Mouse (Mus musculus): ENCODE measurements around the gene Dmwd. TPM values are rescaled to one million over a fixed set of nuclear protein-coding genes. Genes with fewer than 3 reads are reported as not detected.
A peak's percentile ranks its signal among the peaks of the same experiment; 100 is the strongest.

Gene Dmwd
- total RNA-seq, 2 experiments from 2014 or later = 141 to 148 TPM

DNA sequence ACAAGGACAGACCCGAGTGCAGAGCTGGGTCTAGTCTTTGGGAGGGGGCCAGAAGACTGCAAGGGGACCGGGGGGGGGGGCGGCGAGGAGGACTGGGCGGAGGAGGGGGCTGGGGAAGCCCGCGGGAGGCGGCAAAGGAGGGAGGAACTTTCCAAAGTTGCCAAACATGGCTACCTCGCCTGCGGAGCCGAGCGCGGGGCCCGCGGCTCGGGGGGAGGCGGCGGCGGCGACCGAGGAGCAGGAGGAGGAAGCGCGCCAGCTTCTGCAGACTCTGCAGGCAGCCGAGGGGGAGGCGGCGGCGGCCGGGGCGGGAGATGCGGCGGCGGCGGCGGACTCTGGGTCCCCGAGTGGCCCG lies 18.4 kb downstream of the Dmwd start, which contains the start of gene Six5:
TSS of gene Six5 (plus strand) at position 124 of the 355 bp plus-strand sequence.
- peak in 1 of 2 experiments; percentile 55 for DNase-seq (ENCODE audit: low spot score in 2 of 2)

DNA sequence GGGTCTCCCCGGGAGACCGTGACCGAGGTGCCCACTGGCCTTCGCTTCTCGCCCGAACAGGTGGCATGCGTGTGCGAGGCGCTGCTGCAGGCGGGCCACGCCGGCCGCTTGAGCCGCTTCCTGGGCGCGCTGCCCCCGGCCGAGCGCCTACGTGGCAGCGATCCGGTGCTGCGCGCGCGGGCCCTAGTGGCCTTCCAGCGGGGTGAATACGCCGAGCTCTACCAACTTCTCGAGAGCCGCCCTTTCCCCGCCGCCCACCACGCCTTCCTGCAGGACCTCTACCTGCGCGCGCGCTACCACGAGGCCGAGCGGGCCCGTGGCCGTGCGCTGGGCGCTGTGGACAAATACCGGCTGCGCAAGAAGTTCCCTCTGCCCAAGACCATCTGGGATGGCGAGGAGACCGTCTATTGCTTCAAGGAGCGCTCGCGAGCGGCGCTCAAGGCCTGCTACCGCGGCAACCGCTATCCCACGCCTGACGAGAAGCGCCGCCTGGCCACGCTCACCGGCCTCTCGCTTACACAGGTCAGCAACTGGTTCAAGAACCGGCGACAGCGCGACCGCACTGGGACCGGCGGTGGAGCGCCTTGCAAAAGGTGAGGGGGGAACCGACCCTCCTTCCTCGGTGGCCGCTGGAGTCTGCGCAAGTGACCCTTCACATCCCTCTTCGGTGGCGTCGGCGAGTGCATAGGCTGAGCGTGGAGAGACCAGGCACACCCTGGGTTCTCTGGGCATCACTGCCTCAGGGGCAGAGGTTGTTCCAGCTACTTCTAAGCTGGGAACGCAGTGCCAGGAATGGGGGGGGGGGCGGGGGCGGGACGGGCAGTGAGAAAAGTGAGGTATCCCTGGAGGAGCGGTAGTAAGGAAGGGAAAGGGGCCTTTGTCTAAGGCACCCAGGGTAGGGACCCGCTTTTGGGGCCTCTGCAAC lies 19.1 kb downstream of the Dmwd start:
- peak in 1 of 2 experiments; percentile 44 for DNase-seq (ENCODE audit: low spot score in 2 of 2)

- DNase-seq (ENCODE audit: low spot score in 2 of 2) = peak in 1 of 2 experiments; percentile 38
Measured at GRCm38 (mm10) chr7:19095751-19096110, 19.7 kb downstream of the Dmwd start.

GRCm38 (mm10) chr7:19096421-19096976 lies 20.5 kb downstream of the Dmwd start:
- DNase-seq (ENCODE audit: low spot score in 2 of 2) = no peak

- no peak for DNase-seq (ENCODE audit: low spot score in 2 of 2)
Measured at GRCm38 (mm10) chr7:19097217-19097616, 21.2 kb downstream of the Dmwd start.

DNA sequence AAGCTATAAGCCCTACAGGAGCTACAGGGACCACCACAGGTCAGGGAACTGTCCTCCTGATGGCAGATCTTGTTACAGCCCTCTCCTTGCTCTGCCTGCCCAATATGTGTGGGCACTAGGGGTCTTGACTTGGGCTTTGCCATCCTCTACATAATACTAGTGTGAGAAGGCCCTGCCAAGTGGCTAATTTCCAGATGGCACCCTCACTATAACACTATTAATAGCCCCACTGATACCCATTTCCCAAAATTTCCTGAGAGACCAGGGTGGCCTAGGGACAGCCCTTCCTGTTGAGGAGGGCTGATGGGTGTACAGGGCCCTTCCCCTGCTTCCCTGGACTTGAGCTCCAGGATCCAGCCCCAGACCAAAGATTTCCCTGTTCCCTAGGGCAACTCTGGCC lies 21.8 kb downstream of the Dmwd start:
- no peak for DNase-seq (ENCODE audit: low spot score in 2 of 2)

GRCm38 (mm10) chr7:19098811-19099210 lies 22.8 kb downstream of the Dmwd start:
- no peak for DNase-seq (ENCODE audit: low spot score in 2 of 2)

DNA sequence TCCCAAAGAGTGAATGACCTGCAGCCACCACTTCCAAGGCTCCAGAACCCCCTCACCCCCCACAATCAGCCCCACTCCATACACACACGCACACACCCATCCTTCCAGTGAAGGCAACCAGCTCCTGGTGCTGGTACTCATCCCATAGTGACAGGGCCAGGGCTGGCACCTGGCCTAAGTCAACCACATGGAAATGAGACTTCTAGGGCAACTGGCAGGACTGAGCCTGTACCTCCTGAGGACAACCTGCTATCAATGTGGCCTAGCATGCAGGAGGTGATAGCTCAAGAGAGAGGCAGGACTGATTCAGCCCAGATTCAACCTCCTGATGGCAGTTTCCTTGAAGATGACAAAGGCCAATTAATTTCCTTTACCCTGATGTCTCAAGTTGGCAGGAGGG lies 24.3 kb downstream of the Dmwd start:
- DNase-seq (ENCODE audit: low spot score in 2 of 2) = no peak

DNA sequence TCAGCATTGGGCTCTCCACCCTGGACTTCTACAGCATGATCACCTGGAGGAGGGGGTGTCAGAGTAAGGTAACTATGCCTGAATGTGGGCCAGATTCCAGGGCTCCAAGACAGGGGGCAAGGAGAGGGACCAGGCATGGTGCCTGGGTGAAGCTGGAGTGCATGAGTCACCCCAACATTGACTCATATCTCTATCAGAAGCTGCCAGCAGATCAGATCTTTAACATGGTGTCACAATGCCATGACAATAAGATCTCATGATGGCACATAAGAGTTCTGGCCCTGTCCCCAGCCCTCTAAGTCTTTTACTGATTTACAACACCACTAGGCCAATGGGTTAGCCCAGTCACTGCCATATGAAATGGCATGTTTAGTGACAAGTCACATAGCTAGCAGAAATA lies 27.7 kb downstream of the Dmwd start:
- no peak for DNase-seq (ENCODE audit: low spot score in 2 of 2)

GRCm38 (mm10) chr7:19104486-19104885 lies 28.5 kb downstream of the Dmwd start:
- DNase-seq (ENCODE audit: low spot score in 2 of 2) = no peak

DNA sequence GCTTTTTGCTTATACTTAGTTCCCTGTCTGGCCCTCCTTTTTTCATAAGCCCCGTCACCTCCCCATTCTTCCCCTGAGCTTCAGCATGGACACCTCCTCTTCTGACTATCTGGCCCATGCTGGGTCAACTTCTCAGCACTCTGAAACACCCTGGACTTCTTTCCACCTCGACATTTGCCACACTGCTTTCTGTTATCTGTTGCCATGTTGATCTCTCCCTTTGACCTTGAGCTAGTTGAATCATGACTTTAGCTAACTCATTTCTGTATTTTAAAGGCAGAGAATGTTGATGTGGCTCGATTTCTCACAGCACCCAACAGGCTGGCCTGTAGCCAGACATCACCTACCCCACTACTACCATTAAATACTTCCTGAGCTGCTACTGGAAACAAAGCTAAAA lies 31.4 kb downstream of the Dmwd start:
- no peak for DNase-seq (ENCODE audit: low spot score in 2 of 2)

DNA sequence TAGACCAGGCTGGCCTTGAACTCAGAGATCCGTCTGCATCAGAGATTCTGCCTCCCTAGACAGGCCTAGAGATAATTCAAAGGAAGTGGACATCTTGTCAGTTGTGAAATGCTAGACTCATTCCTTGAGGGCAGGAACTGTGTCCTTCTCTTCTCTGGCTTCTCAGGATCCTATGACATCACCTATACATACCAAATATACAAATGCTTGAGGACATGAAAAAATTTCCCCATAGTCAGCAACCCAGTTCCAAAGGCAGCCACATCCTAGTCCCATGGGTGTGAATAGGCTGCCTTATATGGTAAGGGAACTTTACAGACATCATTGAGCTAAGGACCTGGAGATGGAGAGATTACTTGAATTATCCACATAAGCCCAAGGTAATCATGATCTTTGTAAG lies 33.5 kb downstream of the Dmwd start:
- no peak for DNase-seq (ENCODE audit: low spot score in 2 of 2)

DNA sequence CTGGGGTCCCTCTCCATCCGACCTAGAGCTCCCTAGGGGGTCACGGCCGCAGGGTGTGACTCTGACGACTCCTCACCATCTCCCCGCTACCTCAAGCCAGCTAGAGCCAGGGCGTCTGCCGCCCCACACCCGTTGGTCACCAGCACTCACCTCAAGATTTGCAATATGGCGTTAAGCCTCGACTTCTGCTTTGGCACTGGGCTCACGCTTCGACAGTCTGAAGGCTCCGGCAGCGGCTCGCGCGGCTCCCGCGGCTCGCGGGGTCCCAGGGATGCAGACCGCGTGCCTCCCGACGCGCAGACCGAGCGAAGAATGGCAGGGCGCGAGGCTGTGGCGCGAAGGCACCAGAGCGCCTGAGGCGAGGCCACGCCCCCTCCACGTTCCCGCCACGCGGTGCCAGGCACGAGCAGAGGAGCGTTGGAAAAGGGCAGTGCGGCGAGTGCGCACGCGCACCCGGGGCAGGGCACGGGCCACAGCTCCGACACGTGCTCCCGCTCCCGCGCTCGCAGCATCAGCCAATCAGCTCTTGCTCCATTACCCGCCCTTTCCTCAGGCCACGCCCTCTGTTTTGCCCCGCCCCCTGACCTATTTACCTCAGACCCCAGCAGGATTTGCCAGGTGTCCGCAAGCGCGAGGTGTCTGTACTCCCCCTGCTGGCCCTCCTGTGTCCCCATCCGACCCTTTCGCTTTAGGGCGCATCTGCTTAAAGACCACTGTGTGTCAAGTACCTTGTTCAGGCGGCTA lies 42.2 kb downstream of the Dmwd start, which contains the start of gene Gm4969:
TSS of gene Gm4969 (minus strand) at position 341 of the 744 bp plus-strand sequence.
- peak; percentile 61 to 75 for DNase-seq (ENCODE audit: low spot score in 2 of 2)

GRCm38 (mm10) chr7:19119083-19119482 lies 43.1 kb downstream of the Dmwd start:
- DNase-seq (ENCODE audit: low spot score in 2 of 2) = no peak

DNA sequence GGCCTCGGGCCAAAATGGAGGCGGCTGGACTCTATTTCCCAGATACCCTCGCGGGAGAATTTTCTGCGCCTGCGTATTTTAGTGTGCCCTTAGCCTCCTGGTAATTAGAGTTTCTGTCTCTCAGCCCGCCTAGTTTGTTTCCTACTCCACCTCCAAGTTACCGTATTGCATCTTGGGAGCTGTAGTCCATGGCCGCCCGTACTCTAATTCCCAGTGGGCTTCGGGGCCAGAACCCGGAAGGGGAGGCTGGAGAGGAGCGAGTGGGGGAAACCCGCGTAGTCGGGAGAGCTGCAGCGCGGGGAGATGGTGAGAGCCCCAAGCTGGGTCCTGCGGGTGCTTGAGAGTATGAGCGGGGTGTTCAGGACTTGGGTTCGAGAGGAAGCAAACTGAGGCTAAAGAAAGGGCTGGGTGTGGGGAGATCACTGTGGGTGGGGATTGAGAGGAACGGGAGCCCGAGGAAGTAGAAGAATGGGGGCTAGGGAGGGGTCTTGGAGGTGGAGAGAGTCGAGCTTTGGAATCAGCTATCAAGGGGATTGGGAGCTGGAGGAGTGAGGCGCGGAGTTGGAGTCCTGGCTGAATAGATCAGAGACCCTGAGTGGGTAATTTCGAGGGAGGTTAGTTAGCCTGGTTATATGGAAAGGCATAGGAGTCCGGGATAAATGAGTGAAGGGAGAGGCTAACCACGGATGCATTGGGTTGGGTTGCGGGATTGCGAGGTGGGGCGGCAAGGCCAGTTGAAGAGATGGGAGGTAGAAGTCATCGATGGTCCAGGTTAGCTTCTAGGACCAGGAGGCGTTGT lies 43.8 kb downstream of the Dmwd start, which contains the start of gene Fbxo46:
TSS of gene Fbxo46 (plus strand) at position 229 of the 799 bp plus-strand sequence.
- DNase-seq (ENCODE audit: low spot score in 2 of 2) = peak; percentile 89 to 92

GRCm38 (mm10) chr7:19121686-19122085 lies 45.7 kb downstream of the Dmwd start:
- DNase-seq (ENCODE audit: low spot score in 2 of 2) = no peak

GRCm38 (mm10) chr7:19124713-19125112 lies 48.7 kb downstream of the Dmwd start:
- DNase-seq (ENCODE audit: low spot score in 2 of 2) = no peak

DNA sequence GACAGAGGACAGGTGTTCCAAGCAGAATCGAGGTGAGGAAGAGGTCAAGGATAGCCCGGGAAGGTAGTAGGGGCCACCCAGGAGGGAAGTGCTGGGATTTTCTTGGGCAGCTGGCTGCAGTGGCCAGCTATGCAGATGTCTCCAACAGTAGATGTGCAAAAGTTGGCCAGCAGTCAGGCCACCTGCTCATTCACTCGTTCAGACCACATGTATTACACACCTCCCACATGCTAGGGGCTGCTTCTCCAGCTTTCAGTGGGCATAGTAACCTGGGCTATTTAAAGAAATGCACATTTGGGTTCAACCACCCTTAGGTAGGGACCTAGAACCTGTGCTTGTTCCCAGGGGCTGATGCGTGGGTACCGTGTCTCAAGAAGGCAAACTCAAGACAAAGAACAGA lies 51.7 kb downstream of the Dmwd start:
- DNase-seq (ENCODE audit: low spot score in 2 of 2) = no peak

DNA sequence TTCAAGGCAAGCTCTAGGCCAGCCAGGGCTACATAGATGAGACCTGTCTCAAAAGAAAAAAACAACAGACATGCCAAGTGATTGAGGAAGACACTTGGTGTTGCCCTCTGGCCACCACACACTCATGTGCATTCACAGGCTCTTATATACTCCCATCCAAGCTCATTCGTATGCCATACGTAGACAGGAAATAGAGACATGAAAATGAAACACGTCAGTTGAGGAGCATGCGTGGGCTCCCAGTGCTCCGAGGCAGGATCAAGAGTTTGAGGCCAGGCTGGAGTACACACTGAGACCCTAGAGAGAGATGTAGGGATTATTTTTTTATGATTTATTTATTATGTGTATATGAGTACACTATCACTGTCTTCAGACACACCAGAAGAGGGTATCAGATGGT lies 53.4 kb downstream of the Dmwd start:
- no peak for DNase-seq (ENCODE audit: low spot score in 2 of 2)

- DNase-seq (ENCODE audit: low spot score in 2 of 2) = no peak
Measured at GRCm38 (mm10) chr7:19130657-19131056, 54.6 kb downstream of the Dmwd start.

DNA sequence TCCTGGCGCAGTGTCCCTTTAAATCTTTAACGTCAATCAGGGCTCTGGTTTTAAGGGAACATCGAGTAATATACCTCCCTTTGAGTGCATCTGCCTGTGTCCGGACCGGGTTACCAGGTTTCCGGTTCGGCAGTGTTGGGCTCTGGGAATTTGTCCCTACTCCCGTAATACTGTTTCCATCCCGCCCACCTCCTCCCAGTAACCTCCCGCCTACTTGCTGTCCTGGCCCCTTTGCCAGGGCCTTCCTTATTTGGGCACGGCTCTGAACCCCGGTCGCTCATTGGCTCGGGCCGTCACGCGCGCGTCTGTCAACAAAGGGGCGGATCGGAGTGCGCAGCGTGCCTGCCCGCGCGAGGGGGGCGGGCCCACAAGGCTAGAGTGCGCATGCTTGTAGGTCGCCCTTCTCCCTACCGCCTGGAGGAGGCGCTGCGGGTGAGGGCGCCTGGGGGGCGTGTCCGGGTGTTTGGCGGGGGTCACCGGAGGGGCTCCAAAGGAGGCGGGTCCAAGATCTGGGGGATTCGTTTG lies 55.4 kb downstream of the Dmwd start:
- peak; percentile 94 to 97 for DNase-seq (ENCODE audit: low spot score in 2 of 2)

All from layer of hippocampus, postnatal 10 days (tissue).